Mouse (Mus musculus): Measurements from ENCODE around the gene Nmu.

Nmu gene

DNA sequence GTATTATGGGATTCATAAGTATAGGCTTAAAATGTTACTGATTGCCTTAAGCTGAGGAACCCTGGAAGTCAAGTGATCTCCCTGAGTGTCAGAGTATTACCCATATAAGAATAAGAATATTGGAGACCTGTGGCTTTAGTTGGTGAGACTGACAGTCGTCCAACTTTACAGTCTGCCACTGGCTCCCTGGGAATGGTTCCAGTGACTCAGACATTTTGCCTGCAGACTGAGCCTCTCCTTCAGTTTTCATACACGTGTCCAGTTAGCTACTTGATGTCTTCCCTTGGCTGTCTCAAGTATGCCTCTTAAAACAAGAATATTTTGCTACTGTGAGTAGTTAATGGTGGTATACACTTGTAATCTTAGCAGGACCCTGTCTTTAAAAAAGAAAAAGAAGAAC lies 55.4 kb downstream of the Nmu start:
- DNase-seq: no peak

DNA sequence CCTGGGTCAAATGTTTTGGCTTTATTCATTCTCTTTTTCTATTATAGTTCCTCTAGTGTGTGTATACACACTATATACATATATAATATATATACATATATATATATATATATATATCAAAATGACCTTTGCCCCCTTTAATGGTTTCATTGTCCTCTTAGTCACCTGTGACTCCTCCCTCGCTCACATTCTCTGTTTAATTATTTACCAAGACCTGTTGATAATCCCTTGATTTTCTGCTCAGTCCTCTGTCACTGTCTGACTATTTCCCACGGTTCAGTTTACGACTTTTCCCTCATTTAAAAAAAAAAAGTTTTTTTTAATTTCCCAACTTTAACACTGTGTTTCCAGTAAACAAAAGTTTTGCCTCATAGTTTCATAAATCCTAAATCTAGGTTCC lies 57.3 kb downstream of the Nmu start:
- DNase-seq: no peak

DNA sequence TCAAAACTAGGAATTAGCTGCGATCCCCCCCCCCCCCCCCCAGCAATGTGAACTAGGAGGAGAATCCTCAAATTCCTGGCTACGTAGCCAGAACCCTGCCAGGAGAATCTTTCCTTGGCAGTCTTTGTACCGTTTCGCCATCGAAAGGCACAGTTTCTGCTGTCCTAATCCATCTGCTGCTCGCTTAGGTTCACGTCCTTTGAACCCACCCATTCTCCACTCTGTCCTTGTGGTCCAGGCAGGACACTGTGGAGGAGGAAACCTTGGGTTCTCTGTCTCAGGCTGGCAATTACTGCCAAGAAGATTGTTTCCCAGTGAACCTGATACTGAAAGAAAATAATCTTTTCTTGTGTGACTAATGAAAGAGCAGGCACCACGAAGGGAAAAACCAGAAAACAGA lies 58.0 kb downstream of the Nmu start:
- DNase-seq: no peak

DNA sequence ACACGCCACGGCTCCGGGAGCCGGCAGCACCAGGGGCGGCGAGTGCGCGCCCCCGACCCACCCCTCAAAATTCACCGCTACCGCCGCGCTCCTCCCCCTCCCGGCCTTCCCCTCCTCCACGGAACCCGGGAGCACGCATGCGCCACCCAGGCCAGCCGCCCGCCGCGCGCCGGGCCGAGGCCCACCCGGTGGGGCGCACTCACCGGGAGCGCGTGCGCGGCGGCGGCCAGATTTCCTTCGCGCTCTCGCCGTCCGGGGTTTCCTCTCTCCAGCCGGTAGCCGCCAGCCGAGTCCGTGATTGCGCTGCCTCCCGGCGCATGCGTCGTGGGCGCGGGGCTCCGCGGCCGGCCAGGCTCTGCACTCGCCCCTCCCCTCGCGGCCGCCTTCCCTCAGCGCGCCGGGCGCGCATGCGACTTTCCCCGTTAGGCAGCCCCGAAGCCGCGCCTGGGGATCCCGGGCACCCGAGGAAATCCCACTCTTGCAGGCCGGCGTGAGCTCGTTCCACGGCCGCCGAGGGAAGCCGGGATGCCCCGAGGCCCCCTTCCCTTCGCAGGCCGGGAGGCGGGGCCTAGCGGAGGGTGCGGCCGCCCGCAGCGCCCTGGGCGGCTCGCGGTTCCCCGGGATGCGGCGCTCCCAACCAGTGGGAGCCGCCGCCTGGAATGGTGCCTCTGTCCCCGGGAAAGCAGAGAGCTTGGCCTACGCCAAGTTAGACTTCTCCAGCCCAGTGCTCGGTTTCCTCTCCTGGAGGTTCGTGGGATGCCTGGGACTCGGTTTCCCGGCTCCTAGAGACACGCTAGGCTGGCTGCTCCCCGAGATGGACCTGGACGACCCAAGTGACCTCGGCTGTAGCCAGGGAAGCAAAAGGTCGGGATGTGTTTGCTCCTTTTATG lies 58.9 kb downstream of the Nmu start, which contains the start of gene Clock:
TSS of gene Clock (minus strand) at position 341 of the 890 bp plus-strand sequence.
- DNase-seq: peak; percentile 93

DNA sequence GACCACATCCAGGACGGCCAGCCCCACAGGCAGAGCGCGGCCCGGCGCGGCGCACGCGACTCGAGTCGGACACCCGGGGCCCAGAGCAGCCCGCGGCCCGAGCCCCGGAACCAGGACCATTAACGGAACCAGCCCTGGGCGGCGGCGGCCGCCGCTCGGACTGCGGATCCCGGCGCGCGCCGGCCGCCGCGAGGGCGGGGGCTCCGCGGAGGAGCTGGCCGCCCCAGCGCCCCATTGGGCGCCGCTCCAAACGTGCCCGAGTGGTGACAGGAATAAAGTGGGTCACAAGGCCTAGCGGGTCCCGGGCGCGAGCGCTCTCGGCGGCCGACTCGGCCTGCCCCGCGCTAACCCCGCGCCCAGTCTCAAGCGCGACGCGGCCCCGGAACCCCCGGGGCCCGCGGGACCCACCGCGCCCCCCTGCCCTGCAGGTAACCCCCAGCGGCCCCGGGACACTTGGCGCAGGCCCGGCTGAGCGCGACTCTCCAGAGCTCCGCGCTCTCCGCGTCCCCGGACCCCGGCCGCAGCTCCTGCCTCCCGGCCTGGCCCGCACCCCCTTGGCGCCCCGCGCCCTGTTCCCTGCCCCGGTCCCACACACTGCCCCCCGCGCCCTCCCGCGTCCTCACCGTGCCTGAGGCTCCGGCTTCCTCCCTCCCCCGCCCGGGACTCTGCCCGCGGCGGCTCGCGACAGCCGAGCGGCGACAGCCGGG lies 59.7 kb downstream of the Nmu start:
- peak; percentile 72 for DNase-seq

DNA sequence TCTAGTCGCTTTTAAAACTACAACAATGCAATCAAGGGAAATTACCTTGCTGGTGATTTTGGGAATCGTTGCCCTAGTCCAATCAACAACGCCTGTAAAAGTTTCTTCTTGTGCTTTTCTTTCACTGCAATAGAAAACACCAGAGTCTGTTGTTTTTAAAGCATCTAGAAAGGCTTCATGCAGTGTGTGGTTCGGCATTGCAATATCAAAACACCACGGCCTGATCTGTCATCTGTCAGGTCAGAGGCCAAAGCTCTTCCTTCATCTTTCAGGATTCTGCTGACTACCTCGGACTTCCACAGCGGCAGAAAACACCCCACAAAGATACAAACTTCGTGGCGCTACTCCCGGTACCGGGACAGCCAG lies 60.2 kb downstream of the Nmu start:
- no peak for DNase-seq

DNA sequence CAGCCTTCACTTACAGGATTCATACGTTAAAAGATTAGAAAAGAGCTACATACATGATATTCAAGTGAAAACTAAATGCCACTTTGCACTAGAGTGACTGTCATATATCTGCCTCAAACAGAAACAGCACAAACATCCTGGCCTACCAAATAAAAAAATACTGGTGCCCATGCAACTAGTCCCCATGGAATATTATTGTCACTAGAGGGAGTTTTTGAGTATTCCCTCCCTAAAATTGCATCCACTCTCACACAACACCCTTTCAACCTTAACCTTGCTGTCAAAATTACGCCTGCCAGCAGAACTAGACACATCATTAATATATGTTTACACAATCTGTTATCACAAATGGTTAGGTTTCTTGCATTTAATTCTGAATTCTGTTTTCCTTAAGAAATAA lies 61.6 kb downstream of the Nmu start:
- no peak for DNase-seq

DNA sequence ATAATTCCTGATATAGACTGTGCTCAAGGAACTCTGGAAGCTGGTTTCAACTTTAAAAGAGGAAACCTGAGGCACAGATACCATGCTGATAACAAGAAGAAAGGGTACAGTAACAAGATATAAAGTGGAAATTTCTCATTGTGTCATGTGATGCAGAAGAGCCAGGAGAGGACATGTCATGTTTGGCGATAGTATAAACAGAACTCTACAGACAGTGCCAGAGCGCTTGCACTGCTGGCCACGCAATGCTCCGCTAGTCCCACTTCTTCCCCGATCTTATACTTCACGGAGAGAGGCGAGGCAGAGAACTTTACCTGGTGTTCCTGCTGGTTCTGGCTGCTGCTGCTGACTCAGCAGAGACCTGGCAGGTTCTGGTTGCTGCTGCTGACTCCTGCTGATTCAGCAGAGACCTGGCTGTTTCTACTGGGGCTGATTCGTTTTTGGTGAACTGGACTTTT lies 74.3 kb downstream of the Nmu start:
- DNase-seq: no peak

DNA sequence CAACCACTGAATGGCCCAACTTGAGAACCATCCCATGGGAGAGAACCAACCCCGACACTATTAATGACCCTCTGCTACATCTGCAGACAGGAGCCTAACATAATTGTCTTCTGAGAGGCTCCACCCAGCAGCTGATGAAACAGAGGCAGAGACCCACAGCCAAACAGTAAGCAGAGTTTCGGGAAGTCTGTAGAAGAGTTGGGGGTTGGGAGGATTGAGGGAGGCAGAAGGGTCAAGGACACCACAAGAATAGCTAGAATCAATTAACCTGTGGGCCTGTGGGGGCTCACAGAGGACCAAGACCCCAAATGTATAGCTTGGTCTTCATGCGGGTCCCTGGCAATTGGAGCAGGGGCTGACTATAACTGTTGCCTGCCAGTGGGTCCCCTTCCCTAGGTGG lies 75.3 kb downstream of the Nmu start:
- DNase-seq: no peak

DNA sequence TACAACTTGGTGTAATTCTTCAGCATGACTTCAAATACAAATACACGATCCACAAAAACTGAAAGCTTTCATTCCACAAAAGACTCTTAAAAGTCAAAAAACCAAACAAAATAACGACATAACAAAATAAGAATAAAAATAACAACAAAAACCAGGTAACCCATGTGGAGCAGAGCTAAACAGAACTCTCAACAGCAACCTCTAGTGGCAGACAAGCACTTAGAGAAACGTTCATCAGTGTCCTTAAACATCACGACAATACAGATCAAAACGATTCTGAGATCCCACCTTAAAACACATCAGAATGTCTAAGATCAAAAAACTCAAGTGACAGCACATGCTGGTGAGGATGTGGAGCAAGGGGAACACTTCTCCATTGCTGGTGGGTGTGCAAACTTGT lies 76.5 kb downstream of the Nmu start:
- DNase-seq: no peak

DNA sequence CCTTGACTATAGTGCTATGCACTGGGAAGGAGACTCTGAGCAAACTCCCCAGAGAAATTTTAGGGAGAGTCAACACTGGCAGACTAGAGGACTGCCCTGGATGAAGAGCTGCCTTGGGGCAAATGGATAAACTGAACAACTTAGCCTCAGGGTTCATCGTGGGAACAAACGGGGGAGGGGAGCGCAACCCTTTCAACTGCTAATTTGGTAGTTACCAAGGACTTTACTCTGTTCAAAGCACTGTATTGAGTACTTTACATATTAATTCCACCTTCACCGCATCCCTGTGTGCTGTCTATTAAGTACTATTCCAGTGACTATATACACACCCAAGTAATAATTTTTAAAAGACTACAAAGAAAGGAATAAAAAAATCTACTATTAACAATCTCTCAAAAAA lies 77.9 kb downstream of the Nmu start:
- no peak for DNase-seq

DNA sequence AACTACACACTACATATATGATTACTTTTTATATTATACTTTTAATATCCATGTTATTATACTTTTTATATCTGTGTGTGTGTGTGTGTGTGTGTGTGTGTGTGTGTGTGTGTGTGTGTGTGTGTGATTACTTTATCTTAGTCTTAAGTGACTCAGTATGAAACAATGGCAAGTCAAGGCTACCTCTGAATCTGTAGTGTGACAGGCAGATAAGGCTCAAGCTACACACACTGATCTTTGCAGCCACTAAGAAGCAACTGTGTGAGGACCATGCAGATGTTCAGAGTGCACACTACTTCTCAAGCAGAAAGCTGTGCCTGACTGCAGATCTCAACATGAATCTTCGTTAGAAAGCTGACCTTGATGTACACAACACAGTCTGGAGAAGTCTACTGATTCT lies 79.7 kb downstream of the Nmu start:
- DNase-seq: no peak
